Mouse (Mus musculus) T-helper 17 cell (primary cell): ENCODE measurements around the gene Tmem237.

Source experiments
- in situ Hi-C, 2 experiments: fragments of 300-600 bp; cut with MboI, MseI; formaldehyde crosslinking; loops; 1 replicate in 1 of 2; 2 replicates in 1 of 2; pipeline ENCODE4 v1.15.1; 2025; ENCODE audit warnings: high pct_unique_total_duplicates in 2 of 2

The Tmem237 gene

DNA sequence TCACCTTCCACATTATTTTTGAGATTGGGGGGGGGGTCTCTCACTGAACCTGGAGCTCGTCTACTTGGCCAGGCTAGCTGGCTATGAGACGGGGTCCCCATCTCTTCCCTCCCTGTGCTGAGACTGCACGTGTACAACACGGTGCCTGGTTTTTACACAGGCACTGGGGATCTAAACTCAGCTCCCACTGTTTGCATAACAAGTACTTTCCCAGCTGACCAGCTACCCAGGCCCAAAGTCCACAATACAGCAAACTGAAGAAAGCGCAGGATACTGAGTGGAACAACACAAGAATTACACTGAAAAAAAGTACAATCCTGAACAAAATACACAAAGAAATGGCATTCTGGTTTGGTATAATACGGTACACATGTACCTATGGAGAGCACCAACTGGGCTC lies 18.1 kb downstream of the Tmem237 start:
- in situ Hi-C loops, result no loop called here

DNA sequence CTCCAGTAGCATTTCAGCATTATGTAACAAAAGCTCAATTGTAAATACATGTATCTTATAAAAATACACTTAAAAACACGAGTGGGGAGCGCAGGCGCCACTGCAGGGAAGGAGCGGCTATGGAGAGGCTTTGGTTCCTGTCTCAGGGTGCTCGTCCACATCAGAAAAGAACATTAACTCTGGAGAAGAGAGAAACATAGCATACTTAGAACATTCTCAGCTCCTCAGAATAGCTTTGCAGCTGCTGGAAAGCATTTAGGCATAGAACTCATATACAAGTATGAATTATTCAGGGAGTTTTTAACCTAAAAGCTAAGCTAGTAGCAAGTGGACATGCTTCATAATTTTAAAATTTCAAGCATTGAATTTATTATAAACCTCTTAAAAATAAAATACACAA lies 19.2 kb downstream of the Tmem237 start:
- in situ Hi-C loops, result no loop called here

DNA sequence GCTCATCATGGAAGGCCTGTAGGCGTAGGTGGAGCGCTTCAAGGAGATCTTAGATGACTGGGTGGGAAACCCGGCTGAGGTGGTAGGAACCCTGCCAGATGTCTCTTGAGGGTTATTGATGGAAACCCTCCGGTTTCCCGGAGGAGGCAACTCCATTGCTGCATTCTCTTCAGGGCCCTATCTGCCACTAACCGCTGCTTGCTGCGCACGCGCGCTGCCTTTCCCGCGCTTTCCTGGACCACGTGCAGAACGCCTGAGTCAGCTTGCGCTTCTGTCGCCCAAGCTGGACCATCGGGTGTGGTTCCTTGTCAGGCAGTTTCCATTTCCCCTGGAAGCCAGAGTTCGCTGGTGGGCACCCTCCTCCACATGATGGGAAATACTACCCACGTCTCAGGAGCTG lies 25.5 kb downstream of the Tmem237 start, which contains the start of gene C2cd6:
Gene C2cd6 (minus strand): TSS at position 196 of the 400 bp plus-strand sequence.
- in situ Hi-C loops, result no loop called here

DNA sequence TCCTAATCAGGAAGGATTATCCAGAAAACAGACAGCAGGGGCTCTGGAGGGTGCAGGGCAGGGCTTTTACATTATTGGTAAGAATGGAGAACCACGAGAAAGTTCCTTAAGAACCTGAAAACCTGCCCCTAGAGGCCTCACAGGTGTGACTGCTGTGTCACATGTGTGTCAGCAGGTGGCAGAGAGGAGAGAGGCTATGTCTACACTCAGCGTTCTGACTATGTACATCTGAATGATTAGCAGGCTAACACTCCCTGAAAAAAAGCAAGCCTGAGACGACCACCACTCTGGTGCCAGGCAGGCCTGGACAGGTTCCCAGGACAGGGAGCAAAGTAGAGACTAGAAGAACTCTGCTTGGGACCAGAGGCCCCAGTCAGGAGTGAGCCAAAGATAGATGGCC lies 49.3 kb downstream of the Tmem237 start:
- in situ Hi-C loops, result no loop called here

DNA sequence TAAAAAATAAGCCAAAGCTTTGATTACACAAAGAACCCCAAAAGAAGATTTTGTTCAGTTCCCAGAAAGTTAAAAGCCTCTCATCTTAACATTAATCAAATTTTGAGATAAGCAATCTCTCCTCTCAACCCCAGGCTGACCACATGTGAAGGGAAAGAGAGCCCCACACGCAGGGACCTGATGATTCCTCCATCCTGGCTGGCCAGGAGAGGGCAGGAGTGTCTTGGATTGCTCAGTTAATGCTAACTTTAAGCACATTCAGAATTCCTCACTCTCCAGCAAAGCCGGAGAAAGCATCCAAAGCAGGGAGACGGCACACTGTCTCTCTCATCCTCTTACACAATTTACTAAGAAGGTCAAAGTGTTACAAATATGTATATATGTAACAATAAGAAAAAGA lies 52.2 kb downstream of the Tmem237 start:
- in situ Hi-C loops, result no loop called here

DNA sequence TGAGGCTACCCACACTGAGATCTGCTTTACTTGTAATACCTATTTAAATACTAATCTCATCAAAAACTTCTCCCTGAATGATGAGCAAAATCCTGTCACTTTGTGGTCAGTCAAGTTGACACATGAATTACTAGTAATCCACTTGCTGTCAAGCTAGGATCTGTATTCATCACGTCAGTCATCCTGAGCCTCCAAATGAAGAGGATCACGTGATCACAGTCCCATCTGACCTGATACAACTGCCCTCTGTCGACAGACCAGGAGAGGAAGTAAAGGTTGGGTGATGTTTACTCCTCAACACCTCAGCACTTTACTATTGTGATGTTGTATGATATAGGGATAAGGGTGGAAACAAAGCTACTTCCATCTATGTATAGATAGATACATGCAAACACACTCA lies 56.5 kb downstream of the Tmem237 start:
- in situ Hi-C loops, result no loop called here

DNA sequence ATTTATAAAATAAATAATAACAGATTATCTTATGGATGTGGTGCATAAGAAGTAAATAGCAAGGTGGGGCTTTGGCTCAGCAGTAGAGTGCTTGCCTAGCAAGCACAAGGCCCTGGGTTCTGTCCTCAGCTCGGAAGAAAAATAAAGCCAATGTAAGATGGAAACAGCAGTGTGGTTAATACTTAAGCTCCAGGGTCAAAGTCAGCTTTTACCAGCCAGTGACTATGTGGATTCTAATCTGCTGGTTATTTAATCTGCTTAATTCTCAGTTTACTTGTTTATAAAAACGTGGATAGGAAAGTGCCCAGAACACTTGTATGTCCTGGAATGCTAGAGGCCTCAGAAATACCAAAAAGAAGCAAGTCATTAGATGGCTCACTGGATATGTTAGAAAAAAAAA lies 63.3 kb downstream of the Tmem237 start:
- in situ Hi-C loops, result no loop called here

DNA sequence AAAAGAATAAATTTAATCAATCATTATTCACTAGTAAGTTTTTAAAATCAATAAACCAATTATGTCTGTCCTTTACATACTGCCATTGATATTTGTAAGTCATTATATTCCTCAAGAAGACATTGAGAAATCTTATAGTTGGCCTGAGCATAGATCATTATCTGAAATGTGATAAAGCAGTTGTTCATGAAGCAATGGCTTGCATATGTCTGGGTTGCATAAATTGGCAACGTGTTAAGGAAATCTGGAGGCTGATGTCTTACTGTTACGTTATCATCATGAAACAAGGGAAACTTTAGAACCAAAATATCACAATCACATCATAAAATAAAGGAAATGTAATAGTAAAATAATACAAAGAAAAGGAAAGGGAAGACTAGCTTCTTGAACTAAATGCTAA lies 68.9 kb downstream of the Tmem237 start:
- in situ Hi-C loops, result no loop called here
